Mouse (Mus musculus) kidney, adult 2 months (tissue): Measurements from ENCODE around the gene Dock6.

Experiments
- CTCF ChIP-seq: fragments of 200-500 bp; conservative IDR thresholded peaks from 2 replicates; pipeline ENCODE4 v1.5.1; 2011; ENCODE audit warnings: low read depth, mild to moderate bottlenecking, control low read depth, low read length, moderate library complexity, mixed read lengths; ENCODE audit not compliant: insufficient read depth, insufficient read length
- POLR2A ChIP-seq: fragments of 200-500 bp; IDR thresholded peaks from one replicate; pipeline ENCODE4 v1.6.1; 2011; ENCODE audit warnings: low read depth, low read length, control low read depth

DNA sequence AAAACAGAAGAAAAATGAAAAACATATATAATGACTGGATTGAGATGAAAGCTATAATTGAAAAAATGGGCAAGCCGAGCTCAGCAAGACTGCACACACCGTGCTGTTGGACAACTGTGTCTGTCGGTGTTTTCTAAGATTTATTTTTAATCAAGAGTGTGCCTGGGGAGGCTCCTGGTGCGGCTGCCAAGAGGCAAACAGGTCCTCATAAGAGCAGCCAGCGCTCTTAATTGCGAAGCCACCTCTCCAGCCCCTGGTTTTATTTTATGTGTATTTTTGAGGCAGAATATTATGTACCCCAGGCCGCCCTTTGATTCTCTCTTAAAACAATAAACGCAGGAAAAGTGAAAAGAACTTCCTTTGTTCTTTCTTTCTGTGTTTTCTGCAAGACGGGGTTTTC is 64.2 kb downstream of the Dock6 start:
- no peak for TF ChIP-seq CTCF
- TF ChIP-seq POLR2A, result no peak
